Comparison of ENCODE assay signal across 23 mouse cellular contexts in the genomic region with DNA sequence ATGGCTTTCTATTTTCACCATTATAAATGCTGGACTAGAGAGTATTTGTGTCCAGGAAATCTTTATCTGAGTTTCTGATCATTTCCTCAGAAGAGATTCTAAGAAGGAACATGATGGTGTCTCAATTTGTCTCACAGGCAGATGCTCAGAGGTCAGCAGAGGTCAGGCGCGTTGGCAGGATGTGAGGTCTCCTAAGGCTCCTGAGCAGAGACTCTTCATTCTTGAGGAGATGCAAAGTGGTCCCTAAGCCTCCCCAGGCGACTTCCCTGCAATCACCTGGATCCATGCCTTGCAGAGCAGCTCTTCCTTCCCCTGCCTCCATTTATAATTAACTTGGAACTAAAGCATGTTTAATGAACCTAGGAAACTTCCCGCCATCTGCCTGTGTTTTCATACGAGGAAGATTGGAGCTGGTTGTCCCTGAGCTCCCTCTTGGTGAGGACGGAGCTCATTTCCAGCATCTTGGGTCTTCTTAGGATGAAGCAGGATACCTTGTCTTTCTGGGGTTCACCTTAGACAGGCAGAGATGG.
DNase-seq lines count a peak whose midpoint lies in the region; ATAC-seq lines count a peak whose summit lies in the region.
"Had no signal": no experiment of that assay in that cellular context is flagged by ENCODE, and none has a peak within 500 bp of the region (broad histone marks: within the 10 kb centered on the region; RNA-seq: fewer than 3 reads in every experiment).

No protein-coding gene starts in this region.

- H3K4me2 ChIP-seq in forebrain, embryonic 14.5 days (ENCODE audit: low read length), result no peak overlapping the region
- H3K4me2 ChIP-seq in forebrain, embryonic 13.5 days, result no peak overlapping the region
- H3K4me2 ChIP-seq in kidney, embryonic 16.5 days (replicated peaks; ENCODE audit: low read depth, low read length), result no peak overlapping the region
- H3K4me2 ChIP-seq: embryonic facial prominence, embryonic 15.5 days; heart, embryonic 12.5 days; intestine, embryonic 15.5 days had no signal

- no peaks in the 10 kb centered on the region for H3K4me1 ChIP-seq in forebrain, embryonic 14.5 days (ENCODE audit: control insufficient read depth, insufficient read depth, low read length)
- no peaks in the 10 kb centered on the region for H3K4me1 ChIP-seq in forebrain, embryonic 13.5 days
- H3K4me1 ChIP-seq in kidney, embryonic 16.5 days (ENCODE audit: insufficient read depth, low read length), result no peaks in the 10 kb centered on the region
- H3K4me1 ChIP-seq: embryonic facial prominence, embryonic 15.5 days; heart, embryonic 12.5 days; intestine, embryonic 15.5 days had no signal

- H3K9me3 ChIP-seq in forebrain, embryonic 14.5 days (replicated peaks; ENCODE audit: control insufficient read depth, low read length), result no peaks in the 10 kb centered on the region
- H3K9me3 ChIP-seq in forebrain, embryonic 13.5 days (replicated peaks), result no peaks in the 10 kb centered on the region
- H3K9me3 ChIP-seq in kidney, embryonic 16.5 days (ENCODE audit: low read length), result no peaks in the 10 kb centered on the region
- H3K9me3 ChIP-seq: embryonic facial prominence, embryonic 15.5 days; forebrain, embryonic 10.5 days; heart, embryonic 12.5 days; hindbrain, embryonic 10.5 days; intestine, embryonic 15.5 days had no signal

- no peak for ATAC-seq in forebrain, embryonic 14.5 days
- ATAC-seq in forebrain, embryonic 13.5 days, result no peak
- no peak for ATAC-seq in kidney, embryonic 16.5 days (ENCODE audit: low FRiP score, low TSS enrichment)
- ATAC-seq: activated CD4-positive, CD25-positive, alpha-beta regulatory T cell, adult 4 months; intestine, embryonic 15.5 days; Patski had no signal

- H3K4me3 ChIP-seq in forebrain, embryonic 14.5 days (ENCODE audit: low read depth, low read length), result no peak overlapping the region
- no peak overlapping the region for H3K4me3 ChIP-seq in forebrain, embryonic 13.5 days
- H3K4me3 ChIP-seq in kidney, embryonic 16.5 days (ENCODE audit: low read length), result no peak overlapping the region
- H3K4me3 ChIP-seq: embryonic facial prominence, embryonic 15.5 days; erythroblast, embryonic 14.5 days; forebrain, embryonic 10.5 days; gastrocnemius, adult 2 months; heart, embryonic 12.5 days; hindbrain, embryonic 10.5 days; intestine, embryonic 15.5 days had no signal

- DNase-seq in forebrain, embryonic 14.5 days (ENCODE audit: low spot score), result peak; percentile 37
- DNase-seq in layer of hippocampus, adult 9-11 months, result peak; percentile 11
- no peak for DNase-seq in layer of hippocampus, adult 11-12 months (ENCODE audit: low spot score)
- peak; percentile 57 to 63 for DNase-seq in right cerebral cortex, postnatal 10 days (ENCODE audit: low spot score in 2 of 2)
- no peak for DNase-seq in right cerebral cortex, postnatal 36 days (ENCODE audit: low spot score in 2 of 2)
- DNase-seq: adrenal gland, adult 2 months; adrenal gland, postnatal 25 days; cerebellum, adult 11 months; cerebellum, adult 9-11 months; embryo, embryonic 11 days; gastrocnemius, adult 2 months; gastrocnemius, postnatal 25 days had no signal

- no peak overlapping the region; the same call in 1 of the 2 replicates for H3K27ac ChIP-seq in forebrain, embryonic 14.5 days (ENCODE audit: low read depth, low read length)
- H3K27ac ChIP-seq in forebrain, embryonic 13.5 days, result no peak overlapping the region
- H3K27ac ChIP-seq in kidney, embryonic 16.5 days (ENCODE audit: low read length), result no peak overlapping the region
- H3K27ac ChIP-seq: embryonic facial prominence, embryonic 15.5 days; forebrain, embryonic 10.5 days; gastrocnemius, adult 2 months; hindbrain, embryonic 10.5 days; intestine, embryonic 15.5 days had no signal

- H3K27me3 ChIP-seq in forebrain, embryonic 14.5 days (replicated peaks; ENCODE audit: control insufficient read depth, insufficient read depth, low read length), result no peaks in the 10 kb centered on the region
- H3K27me3 ChIP-seq in forebrain, embryonic 13.5 days, result no peaks in the 10 kb centered on the region
- H3K27me3 ChIP-seq in kidney, embryonic 16.5 days (ENCODE audit: insufficient read depth, low read length), result no peaks in the 10 kb centered on the region
- H3K27me3 ChIP-seq: CH12.LX; embryonic facial prominence, embryonic 15.5 days; heart, embryonic 12.5 days; intestine, embryonic 15.5 days had no signal

- 66% methylated on average over 6 of the region's 6 CpGs for WGBS in forebrain, embryonic 14.5 days
- WGBS in forebrain, embryonic 13.5 days, result 68% methylated on average over 6 of the region's 6 CpGs
- 62% methylated on average over 6 of the region's 6 CpGs for WGBS in kidney, embryonic 16.5 days

- H3K36me3 ChIP-seq in forebrain, embryonic 14.5 days (ENCODE audit: control insufficient read depth, insufficient read depth, low read length), result no peaks in the 10 kb centered on the region
- no peaks in the 10 kb centered on the region for H3K36me3 ChIP-seq in forebrain, embryonic 13.5 days (ENCODE audit: poor library complexity, severe bottlenecking)
- no peaks in the 10 kb centered on the region for H3K36me3 ChIP-seq in kidney, embryonic 16.5 days (ENCODE audit: insufficient read depth, low read length)
- H3K36me3 ChIP-seq: embryonic facial prominence, embryonic 15.5 days; forebrain, embryonic 10.5 days; heart, embryonic 12.5 days; hindbrain, embryonic 10.5 days; intestine, embryonic 15.5 days had no signal

- no peak overlapping the region for H3K9ac ChIP-seq in forebrain, embryonic 14.5 days (ENCODE audit: low read length)
- no peak overlapping the region for H3K9ac ChIP-seq in forebrain, embryonic 13.5 days
- H3K9ac ChIP-seq in kidney, embryonic 16.5 days (replicated peaks; ENCODE audit: low read length), result no peak overlapping the region
- H3K9ac ChIP-seq: embryonic facial prominence, embryonic 15.5 days; heart, embryonic 12.5 days; intestine, embryonic 15.5 days had no signal

Comparison
In these comparisons a context has a peak if more than half of its experiments do, and no peak if none do; other contexts are left out.
1. DNase-seq: peak in forebrain, embryonic 14.5 days (single experiment), layer of hippocampus, adult 9-11 months (single experiment) and right cerebral cortex, postnatal 10 days (2 of 2); none in layer of hippocampus, adult 11-12 months (single experiment) and right cerebral cortex, postnatal 36 days (0 of 2).